Mouse (Mus musculus) mouse trophoblast stem cell (cell line): ENCODE measurements around the gene Glis1.

Experiments
- in situ Hi-C, 2 experiments: fragments of 300-500 bp; cut with MseI, MboI; formaldehyde crosslinking; loops; 2 replicates in 1 of 2; 3 replicates in 1 of 2; pipeline ENCODE4 v1.15.1; 2025

Gene Glis1

DNA sequence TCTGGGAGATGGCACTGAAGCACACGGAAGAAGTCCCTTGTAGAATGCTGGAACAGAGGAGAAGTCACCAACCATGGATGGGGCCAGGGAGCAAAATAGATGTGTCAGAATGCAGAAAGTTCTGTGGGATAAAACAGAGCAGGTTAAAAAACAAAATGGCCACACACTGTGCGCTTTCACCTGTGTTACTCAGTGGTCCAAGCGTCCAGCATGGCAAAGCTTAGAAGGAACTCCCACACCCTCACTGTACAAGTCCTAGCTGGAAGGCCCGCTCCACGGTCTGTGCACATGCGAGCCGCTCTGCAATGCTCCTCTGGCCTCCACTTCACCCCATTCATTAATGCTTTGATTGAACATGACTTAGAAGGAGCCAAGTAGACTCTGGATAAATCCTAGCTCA lies 81.2 kb downstream of the Glis1 start:
- in situ Hi-C loops: no loop called here

DNA sequence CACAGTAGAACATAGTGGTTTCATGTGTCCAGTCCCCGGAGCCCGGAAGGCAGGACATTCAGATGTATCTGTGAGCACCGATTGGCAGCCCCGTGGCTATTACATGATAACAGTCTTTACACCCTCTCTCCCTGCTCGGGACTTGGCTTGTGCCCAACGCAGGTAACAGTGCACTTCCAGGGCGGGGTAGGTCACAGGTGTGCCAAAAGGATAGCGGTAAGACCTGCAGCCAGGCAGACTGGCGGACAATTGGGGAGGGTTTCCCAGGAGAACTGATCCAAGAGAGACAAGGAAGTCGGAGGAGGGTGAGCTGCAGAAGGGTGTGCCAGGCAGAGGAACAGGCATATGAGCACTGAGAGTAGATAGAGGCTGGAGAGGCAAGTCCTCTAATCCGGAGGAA lies 84.4 kb downstream of the Glis1 start:
- in situ Hi-C loops: no loop called here

DNA sequence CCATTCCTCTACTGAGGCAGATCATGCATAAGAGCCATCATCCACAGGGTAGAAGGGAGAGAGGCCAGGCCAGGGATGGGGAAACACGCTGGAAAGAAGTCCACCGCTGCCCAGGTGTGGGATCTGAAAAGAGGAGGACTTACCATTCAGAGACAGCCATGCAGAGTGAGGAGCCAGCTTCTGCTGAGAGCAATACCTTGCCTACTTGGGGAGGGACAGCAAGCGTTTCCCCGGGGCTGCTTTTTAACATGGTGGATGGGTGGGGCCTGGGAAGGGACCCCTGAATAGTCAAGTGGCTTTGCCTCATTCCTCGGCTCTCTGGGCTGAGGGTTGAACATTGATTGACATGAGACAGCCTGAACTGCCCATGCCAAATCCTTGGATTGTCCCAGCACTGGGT lies 85.7 kb downstream of the Glis1 start:
- in situ Hi-C loops: no loop called here

DNA sequence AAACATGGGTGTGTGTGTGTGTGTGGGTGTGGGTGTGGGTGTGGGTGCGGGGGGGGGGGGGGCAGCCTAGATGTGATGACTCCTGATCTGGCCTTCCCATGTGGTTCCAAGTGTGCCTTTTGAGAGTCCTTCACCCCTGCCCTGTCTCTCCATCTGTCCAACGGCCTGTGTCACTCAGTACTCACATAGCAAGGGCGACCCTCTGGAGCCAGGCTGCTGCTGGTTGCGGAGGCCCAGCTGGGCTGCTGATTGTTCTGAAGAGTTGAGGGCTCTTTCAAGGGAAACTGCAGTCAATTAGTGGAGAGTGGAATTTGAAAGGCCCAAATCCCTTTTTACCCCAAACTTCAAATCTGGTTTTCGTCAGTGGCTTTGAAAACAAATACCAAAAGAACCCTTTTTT lies 86.4 kb downstream of the Glis1 start:
- in situ Hi-C loops: no loop called here

DNA sequence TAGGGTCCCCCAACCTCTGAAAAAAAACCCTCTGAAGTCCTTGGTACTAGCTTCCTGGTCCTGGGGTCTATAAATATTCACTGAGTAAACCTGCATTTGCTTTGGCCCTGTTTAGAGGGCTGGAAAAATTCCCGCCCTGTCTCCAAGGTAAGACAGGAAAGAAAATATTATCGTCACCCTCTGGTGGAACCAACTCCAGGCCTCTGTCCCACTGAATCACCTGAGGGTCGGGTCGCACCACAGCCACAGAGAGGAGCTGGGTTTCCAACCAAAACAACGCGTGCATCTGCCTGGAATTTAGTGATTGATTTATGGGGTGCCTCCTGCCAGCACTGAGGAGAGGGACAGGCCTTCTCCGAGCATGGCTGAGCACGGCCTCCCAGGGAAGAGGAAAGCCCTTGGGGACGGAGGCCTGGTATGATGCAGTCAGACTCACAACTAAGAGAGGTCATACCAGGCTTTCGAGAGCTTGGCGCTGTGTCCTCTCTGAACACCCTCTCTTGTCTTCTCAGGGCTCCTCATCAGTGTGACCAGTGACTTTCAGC lies 89.3 kb downstream of the Glis1 start:
- in situ Hi-C loops: no loop called here

DNA sequence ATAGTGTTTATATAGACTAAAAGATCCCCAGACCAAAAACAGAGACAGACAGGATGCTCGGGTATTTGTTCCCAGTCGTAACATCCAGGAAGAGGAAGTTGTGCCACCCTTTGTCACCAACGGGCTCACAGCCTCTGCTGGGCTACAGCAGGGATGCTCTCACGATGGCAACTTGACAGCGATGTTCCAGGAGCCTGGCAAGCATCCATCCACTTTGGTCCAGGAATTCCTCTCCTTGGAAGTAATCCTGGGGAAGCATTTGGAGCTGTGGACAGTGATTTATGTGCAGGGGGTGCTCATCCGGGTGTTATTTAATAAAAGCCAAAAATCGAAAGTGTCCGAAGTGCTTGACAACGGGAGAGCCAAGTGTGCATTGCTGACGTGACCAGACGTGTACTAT lies 100.7 kb downstream of the Glis1 start:
- in situ Hi-C loops: no loop called here

DNA sequence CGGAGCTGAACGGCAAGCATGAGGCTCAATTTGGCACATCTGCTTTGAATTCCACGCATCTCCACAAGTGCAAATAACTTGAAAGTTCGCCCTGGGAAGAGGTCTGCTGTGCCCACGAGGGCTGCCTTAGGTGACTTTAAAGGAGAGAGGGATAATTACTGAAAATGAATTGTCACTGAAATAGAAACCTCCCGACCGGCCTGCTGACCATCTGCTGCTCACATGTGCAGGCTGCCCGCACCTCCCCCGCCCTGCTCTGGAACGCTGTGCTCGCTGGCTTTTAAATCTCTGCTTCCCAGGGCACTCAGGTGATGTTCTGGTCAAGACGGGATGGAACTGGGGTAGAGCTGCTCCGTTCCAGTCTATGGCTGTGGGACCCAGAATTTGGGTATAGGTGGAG lies 103.7 kb downstream of the Glis1 start:
- in situ Hi-C loops: no loop called here

DNA sequence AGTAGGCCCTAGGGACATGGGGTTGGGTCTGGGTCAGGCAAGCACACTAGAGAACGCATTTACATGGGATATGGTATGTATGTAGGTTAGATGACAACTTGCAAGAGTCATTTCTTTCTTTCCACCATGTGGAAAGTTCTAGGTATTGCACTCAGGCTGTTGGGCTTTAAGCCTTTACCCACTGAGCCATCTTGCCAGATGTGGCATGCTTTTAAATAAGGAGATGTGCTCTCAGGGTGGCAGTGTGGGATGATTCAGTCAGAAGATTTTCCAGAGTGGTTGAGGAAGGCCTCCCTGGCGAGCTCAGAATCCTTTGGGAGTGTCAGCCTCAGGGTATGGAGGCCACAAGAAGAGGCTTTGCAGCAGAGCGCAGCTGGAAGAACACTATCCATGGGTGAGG lies 104.2 kb downstream of the Glis1 start:
- in situ Hi-C loops: no loop called here

DNA sequence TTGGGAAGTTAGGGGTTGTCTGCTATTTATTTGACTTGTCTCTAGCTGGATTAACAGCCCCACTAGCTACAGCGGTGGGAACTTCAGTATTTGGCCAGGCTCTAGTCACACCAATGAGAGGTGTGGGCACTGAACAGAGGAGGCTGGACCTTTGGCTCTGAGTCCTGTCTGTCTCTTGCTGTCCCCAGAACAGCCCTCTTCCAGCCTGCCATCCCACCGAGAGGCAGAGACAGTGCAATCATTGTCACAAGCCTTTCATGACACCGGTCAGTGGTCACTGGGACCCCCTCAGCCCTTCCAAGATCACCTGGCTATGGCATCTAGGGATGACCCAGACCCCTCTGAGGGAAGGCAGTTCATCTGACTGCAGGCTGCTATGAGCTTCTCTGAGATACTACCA lies 104.6 kb downstream of the Glis1 start:
- in situ Hi-C loops: no loop called here

DNA sequence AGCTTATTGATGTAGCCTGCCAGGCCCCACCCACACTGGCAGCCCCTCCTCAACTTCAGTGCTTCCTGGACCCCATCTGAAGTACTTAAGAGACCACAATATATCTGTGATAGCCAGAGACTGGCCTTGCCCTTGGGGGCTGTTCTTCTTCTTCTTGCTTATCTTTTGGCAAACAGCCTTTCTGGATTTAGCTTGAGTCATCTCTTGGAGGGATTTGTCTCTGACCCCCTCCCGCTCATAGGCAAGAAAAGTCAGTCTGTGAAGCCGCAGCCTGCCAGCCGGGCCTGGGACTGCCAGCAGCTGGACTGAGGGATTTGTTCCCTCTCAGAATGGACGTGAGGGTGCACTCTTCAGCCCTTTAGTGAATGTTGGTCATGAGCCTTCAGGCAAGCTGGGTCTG lies 107.4 kb downstream of the Glis1 start:
- in situ Hi-C loops: no loop called here

DNA sequence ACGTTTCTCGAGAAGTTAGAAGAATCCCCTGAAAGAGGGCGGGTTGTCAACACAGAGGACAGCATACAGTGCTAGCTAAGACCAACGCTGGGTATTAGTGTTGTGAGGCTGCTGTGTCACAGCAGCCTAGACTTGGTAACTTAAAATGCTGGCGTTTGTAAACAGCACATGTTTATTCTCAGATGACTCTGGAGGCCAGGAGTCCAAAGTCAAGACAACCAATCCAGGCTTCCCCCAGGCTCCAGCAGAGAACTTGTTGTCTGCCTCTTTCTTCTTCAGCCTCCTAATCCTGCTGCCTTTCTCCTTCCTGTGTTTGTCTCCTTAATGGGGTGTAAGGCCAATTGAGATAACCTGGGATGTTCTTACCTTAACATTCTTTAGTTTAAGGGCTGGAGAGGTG lies 110.5 kb downstream of the Glis1 start:
- in situ Hi-C loops: no loop called here

DNA sequence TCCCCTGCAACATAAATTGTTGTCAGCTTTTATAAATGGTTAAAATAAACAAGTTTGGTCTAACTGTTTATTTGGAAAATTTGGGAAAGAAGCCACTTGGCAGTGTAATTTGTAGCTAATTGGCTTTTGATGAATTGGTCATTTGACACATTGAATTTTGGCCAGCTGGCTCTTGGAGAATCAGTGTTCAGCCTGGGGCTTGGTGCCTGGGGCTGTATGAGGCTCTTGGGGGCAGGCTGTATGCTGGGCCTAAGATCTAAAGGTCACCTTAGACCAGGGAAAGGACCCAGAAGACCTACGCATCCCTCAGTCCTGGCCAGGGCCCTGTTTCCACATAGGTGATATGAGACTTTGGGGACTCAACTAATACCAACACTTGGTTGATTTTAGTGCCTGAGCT lies 111.3 kb downstream of the Glis1 start:
- in situ Hi-C loops: no loop called here

DNA sequence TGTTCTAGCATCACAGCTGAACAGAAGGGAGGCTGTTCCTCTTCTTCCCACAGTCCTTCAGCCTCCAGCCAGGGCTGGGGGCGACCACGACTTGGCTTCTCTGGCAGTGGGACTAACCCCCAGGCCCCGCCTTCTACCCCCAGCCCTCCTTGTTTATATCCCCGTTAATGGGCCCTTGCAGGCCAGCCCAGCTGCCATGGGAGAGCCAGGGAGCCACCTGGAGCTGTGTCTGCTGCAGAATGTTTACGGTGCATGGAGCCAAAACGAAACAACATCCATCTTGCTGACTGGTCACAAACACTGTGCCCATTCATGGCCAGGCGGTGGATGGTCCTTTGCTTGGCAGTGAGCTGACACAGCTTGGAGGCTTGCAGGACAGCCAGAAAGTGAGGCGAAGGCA lies 112.1 kb downstream of the Glis1 start:
- in situ Hi-C loops: no loop called here

DNA sequence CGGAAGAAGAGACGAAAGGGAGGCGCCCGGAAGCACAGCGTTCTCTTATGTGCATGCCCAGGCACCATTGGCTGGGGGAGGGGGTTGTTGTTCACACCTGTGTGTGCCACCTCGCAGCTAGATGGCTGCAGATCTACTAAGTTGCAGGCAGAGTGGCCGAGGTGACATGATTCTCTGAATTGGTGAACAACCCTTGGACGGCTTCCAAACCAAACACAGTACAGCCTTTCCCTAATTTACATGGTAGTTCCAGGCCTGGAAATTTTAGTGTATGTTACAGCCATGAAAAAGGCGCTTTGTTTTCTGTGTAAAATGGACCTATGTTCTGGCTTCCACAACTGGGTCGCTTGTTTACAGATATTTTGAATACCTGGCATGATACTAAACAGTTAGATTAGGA lies 115.7 kb downstream of the Glis1 start:
- in situ Hi-C loops: no loop called here

DNA sequence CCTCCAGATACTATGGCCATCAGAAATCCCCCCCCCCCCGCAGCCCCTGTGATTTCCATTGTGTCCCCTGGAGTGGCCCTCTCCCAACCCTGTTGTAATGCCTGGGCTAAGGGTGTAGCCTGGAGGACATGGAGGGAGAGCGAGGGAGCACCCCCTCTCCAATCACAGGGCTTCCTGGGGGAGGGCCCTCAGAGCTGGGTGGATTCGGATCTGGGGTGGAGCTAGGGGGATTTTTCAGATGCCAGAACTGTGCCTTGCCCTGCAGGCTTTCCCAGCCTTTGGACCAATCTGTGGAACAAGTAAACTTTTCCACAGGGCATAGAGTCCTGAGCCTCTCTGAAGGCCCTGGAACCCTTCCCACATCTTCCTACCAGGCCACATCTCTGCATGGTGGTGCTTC lies 116.2 kb downstream of the Glis1 start:
- in situ Hi-C loops: no loop called here

DNA sequence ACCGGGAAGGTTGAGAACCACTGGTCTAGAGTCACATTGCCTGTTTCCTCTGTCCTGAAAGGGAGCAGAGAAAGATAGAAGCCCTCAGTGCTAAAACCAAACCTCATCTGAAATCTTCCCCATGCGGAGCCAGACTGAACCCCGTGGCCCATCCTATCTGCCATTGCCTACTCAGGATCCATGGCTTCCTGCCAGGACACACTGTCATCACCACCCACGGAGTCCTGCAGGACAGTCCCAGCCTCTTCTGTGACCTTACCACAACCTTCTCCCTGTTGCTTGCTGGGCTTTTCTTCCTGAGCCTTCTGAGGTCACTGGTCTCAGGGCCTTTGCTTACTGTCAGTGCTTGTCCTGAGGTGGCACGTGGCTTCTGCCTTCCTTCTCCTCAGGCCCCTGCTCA lies 118.3 kb downstream of the Glis1 start:
- in situ Hi-C loops: no loop called here

DNA sequence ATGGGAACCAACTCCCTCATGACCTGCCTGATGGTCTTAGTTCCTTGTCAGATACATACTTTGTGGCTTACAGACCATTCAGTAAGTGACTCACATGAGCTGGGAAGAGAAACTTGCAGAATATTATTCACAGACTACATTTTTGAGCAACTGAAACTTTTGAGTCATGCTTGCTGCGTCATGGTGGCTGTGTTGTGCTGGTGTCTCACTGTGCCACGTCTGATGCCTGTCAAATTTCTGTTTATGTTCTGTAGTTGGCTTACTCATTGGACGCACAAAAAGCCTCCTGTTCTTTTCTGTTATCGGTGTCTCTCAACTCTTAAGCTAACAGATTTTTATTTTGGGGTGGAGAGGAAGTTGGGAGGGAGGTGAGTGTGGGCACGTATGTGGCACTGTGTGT lies 119.4 kb downstream of the Glis1 start:
- in situ Hi-C loops: no loop called here

DNA sequence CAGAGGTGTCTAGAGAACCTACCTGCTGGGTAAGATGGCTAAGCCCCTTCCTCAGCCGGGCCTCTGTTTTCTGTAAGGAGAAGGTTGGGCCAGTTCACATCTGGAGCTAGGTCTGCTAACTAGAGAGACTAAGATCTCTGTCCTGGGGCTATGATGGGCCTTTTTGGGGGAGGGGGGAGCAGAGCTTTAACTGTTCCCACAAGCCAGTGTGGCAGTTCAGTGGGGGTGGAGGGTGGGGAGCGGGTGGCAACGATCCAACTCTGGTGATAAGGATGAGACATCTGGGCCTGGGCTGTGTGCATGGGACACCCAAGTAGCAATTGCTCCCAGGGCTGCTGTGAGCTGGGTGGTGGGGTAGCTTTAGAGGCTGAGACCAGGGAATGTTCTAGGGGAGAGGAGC lies 124.4 kb downstream of the Glis1 start:
- in situ Hi-C loops: no loop called here

DNA sequence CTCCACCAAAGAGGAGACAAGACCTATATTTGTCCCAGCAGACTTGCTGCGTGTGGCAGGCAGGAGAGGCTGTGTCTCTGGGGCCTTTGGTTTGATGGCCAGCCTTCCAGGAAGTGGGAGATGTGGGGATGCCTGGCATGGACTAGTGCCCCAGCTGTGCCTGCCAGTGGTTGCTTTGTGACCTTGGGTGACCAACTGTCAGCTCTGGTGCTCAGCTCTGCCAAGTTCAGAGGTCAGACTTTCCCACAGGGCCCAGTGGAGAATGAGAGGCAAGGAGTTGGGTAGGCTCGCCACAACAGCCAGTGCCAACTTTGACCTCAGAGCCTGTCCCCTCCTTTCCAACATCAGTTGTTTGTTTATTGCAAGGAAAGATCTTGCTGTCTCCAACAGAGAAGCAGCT lies 126.7 kb downstream of the Glis1 start:
- in situ Hi-C loops: no loop called here

DNA sequence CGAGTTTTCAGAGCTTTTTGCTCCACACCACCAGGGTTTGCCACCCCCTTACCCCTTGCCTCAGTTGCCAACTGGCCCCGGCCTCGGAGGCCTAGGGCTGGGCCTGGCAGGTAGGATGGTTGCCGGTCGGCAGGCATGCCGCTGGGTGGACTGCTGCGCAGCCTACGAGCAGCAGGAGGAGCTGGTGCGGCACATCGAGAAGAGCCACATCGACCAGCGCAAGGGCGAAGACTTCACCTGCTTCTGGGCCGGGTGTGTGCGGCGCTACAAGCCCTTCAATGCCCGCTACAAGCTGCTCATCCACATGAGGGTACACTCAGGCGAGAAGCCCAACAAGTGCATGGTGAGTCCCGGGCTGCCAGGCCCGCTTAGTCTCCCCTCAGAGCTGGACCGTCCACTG lies 133.8 kb downstream of the Glis1 start:
- in situ Hi-C loops: no loop called here

DNA sequence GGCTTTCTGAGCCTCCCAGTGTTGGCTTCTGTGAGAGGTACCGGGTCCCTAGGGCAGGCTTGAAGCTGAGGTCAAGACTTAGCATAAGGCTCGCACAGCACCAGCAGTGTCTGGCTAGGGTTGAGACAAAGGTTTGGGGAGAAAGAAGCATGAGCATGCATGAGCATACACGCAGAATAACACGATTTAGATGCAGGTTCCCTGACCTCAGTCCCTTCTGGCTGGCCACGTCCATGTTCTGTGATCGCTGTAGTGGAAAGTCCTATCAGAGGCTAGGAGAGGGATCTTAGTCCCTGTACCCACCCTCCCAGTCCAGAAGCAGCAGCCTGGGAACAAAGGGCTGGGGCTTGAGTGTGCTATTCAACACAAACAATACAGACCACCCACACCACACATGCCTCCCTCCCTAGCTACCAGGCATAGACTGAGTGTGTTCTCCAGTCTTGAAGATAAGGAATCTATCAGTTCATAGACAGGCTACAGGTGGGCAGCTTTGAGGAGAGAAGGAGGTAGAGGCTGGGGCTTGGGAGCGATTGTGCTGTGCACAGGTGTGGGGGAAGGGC lies 134.6 kb downstream of the Glis1 start:
- in situ Hi-C loops: no loop called here

DNA sequence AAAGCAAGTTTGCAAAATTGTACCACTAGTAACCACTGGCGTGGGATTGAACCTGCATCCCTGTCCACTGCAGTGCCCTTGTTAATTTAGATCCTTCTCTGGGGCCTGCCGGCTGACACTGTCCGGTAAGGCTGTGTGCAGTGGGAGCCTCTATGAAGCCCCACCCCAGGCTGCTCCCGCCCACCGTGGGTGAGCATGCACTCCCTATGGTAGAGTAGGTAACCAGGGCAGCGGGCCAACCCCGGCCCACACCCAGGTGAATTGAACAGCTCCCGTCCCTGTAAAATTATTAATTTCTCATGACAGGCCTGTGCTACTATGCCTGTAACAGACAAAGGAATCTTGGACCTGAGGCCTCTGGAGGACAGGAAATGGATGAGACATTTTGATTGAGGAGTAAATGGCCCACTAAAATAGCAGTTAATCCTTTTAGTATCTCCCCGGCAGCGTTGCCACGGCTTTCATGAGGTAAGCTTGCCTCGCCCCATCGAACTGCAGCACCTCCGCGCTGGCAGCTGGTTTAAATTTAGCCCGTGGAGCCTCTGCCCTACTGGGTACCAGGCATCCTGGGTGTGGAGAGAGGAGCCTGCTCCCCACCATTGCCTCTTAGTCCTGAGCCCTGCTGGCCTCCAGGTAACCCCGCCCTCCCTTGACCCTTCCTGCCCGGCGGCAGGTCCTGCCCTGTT lies 136.1 kb downstream of the Glis1 start:
- in situ Hi-C loops: no loop called here

DNA sequence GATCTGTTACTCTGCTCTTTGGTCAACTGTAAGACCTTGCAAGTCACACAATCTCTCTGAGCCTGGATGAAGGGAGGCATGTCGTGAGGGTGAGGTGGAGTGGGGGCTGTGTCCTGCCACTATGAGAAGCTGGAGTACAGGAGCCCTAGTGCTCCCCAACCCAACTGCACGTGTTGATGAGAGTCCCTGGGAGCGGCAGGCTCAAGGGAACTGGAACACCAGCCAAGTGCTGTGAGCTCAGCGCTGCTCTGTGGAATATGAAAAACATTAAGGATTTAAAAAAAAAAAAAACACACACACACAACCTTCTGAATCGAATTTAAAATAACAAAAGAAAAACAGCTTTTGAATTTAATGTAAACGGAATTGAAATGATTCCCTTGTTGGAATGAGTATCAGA lies 141.4 kb downstream of the Glis1 start:
- in situ Hi-C loops: no loop called here

DNA sequence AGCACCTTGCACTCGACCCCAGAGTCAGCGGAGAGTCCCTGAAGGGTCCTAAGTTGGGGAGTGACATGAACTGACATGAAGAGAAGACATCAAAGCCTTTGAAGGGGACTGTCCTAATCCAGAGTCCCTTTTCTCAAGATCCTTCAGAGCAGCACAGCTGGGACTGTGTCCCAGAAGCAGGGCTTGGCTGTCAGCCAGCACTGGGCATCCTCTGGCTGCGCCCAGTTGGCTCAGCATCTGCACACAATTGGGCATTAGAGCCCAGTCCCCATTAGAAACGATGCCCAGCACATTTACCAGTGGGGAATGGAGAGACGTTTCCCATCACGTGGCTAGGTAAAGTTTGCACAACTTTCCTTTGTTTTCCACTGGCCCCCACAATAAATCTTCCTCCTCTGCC lies 142.4 kb downstream of the Glis1 start:
- in situ Hi-C loops: no loop called here
